Mouse (Mus musculus): Measurements from ENCODE around the gene Gucy2g.

GRCm38 (mm10) chr19:55211698-55212097, 29.3 kb downstream of the Gucy2g start:
- TF ChIP-seq CTCF (IDR thresholded peaks at IDR 0.05; ENCODE audit: low read depth) (no peak), EP300 (IDR thresholded peaks at IDR 0.05; ENCODE audit: low read depth) (no peak)
